Mouse (Mus musculus): ENCODE measurements at regions not wholly inside any gene's neighbourhood (a gene's known extent, or its start where the extent isn't known, plus 50 kb on each side); places are given as distances from the start of the nearest gene placed in this dataset.

DNA sequence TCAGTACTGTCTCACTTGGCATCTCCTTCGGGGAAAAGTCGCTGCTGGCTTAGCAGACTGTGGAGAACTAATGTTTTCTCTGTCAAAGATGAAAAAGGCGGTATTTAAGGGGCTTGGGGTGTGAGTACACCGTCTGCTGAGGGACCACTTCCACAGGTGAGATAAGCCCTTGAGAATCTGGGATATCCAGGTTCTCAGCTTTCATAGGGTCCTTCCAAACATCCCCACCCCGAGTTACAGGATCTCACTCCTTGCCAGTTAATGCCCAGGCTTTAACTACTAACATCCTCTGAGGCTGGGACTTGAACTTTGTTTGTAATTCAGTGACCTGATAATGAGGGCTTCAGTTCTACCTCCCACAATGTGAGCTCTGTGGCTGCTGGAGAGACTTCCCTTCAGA, 86.9 kb downstream of the Emp1 start:
- TF ChIP-seq CTCF (IDR thresholded peaks at IDR 0.05; ENCODE audit: control insufficient read depth, insufficient read depth, insufficient replicate concordance, low read depth, low read length) (no peak), POLR2A (IDR thresholded peaks at IDR 0.05; ENCODE audit: control insufficient read depth, low read depth, low read length) (no peak)
- no peak overlapping the region for H3K4me3 ChIP-seq (ENCODE audit: control insufficient read depth, low read depth, low read length)
- no peaks in the 10 kb centered on the region for H3K36me3 ChIP-seq (ENCODE audit: control insufficient read depth, insufficient read depth, low read length)
- H3K27me3 ChIP-seq (ENCODE audit: control insufficient read depth, insufficient read depth, low read length): no peaks in the 10 kb centered on the region
- no peak overlapping the region for H3K27ac ChIP-seq (ENCODE audit: control insufficient read depth, insufficient read depth, low read depth, low read length)
- H3K4me1 ChIP-seq (ENCODE audit: control insufficient read depth, insufficient read depth, low read length): peaks cover 2% of the 10 kb centered on the region

DNA sequence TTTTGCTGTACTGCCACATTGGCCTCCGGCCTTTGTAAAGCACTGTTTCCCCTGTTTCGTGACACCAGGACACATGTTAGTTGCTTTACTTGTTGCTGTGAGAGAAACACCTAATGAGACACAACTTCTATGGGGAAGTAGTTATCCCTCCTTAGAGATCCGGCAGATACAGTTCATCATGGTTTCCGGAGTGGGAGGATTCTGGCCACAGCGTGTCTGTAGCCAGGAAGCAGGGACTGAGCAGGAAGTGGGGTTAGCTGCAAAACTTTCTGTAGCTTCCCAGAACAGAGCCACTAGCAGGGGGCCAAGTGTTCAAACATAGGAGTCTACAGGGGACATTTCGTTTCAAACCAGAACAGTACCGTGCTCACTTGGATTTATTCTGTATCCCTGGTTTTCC, 88.2 kb downstream of the Emp1 start:
- no peaks in the 10 kb centered on the region for H3K4me1 ChIP-seq (ENCODE audit: control insufficient read depth, insufficient read depth, low read length)
- no peak for TF ChIP-seq CTCF (IDR thresholded peaks at IDR 0.05; ENCODE audit: control insufficient read depth, insufficient read depth, insufficient replicate concordance, low read depth, low read length)
- TF ChIP-seq POLR2A (IDR thresholded peaks at IDR 0.05; ENCODE audit: control insufficient read depth, low read depth, low read length): no peak
- H3K36me3 ChIP-seq (ENCODE audit: control insufficient read depth, insufficient read depth, low read length): no peaks in the 10 kb centered on the region
- no peak overlapping the region for H3K4me3 ChIP-seq (ENCODE audit: control insufficient read depth, low read depth, low read length)
- no peaks in the 10 kb centered on the region for H3K27me3 ChIP-seq (ENCODE audit: control insufficient read depth, insufficient read depth, low read length)
- no peak overlapping the region for H3K27ac ChIP-seq (ENCODE audit: control insufficient read depth, insufficient read depth, low read depth, low read length)

DNA sequence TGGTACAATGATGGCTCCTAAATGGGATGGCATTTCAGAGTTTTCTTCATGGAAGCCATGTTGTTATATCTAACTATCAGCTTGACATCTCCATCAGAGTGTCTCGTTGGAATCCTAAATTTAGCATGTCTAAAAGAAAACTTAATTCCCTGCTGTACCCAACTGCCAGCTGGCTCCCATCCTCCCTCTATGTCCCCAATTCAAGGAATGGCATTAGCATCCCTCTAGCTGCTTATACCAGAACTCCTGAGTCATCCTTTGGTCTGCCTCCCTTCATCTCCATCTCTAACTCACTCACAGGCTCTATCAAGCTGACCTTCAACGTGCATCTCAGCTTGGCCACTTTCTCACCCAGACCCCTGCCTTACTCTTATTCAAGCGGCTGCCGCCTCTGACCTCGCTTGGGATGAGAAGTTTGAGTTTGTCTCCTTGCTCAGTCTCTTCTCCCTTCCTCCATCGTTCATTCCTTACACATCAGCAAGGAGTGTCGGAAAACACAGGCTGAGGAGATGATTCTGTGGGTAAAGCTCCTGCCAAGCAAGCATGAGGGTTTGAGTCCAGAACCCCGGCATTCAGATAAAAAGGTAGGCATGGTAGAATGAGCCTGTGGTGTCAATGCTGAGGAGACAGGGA, 88.9 kb downstream of the Emp1 start:
- Histone ChIP-seq H3K27me3 (ENCODE audit: control insufficient read depth, insufficient read depth, low read length) (no peaks in the 10 kb centered on the region), H3K4me3 (ENCODE audit: control insufficient read depth, low read depth, low read length) (no peak overlapping the region), H3K27ac (ENCODE audit: control insufficient read depth, insufficient read depth, low read depth, low read length) (no peak overlapping the region), H3K4me1 (ENCODE audit: control insufficient read depth, insufficient read depth, low read length) (no peaks in the 10 kb centered on the region), H3K36me3 (ENCODE audit: control insufficient read depth, insufficient read depth, low read length) (no peaks in the 10 kb centered on the region)
- TF ChIP-seq POLR2A (IDR thresholded peaks at IDR 0.05; ENCODE audit: control insufficient read depth, low read depth, low read length) (no peak), CTCF (IDR thresholded peaks at IDR 0.05; ENCODE audit: control insufficient read depth, insufficient read depth, insufficient replicate concordance, low read depth, low read length) (no peak)

DNA sequence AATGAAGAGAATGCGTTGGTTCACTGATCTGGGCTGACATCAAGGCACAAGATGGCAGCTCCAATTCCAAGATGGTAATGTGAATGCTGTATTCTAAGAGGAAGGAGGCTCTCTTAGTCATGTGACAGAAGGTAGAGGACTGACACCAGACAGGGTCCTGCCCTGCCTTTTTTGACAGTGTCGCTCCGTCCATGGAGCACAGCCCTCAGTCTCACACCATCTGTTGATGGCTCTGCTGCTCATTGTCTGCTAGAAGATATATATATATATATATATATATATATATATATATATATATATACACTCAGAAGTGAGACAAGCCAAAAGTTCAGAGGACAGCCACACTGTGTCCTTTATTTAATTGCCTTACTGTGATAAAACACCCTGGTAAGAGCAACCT, 90.7 kb downstream of the Emp1 start:
- Histone ChIP-seq H3K36me3 (ENCODE audit: control insufficient read depth, insufficient read depth, low read length) (no peaks in the 10 kb centered on the region), H3K4me1 (ENCODE audit: control insufficient read depth, insufficient read depth, low read length) (no peaks in the 10 kb centered on the region), H3K27me3 (ENCODE audit: control insufficient read depth, insufficient read depth, low read length) (no peaks in the 10 kb centered on the region), H3K4me3 (ENCODE audit: control insufficient read depth, low read depth, low read length) (no peak overlapping the region), H3K27ac (ENCODE audit: control insufficient read depth, insufficient read depth, low read depth, low read length) (no peak overlapping the region)
- no peak for TF ChIP-seq CTCF (IDR thresholded peaks at IDR 0.05; ENCODE audit: control insufficient read depth, insufficient read depth, insufficient replicate concordance, low read depth, low read length)

DNA sequence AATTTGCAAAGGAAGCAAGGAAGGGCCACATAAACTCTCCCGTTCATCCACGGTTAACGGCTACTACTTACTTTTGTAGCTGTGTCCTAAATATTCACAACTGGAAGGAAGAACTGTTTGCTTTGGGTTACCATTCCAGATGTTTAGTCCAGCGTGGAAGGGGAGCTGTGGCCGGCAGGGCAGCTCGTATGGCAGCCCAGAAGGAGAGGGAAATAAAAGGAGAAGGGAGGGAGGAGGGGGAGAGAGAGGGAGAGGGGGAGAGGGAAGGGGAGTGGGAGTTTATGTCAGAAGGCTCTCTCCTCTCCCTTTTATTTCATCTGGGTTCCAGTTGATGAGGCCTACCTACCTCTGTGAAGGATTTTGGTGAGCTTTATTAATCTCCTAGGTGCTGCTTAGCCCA, 110.2 kb downstream of the Emp1 start:
- Histone ChIP-seq H3K4me3 (ENCODE audit: control insufficient read depth, low read depth, low read length) (no peak overlapping the region), H3K27ac (ENCODE audit: control insufficient read depth, insufficient read depth, low read depth, low read length) (no peak overlapping the region)

GRCm38 (mm10) chr6:135473146-135473545, 110.8 kb downstream of the Emp1 start:
- Histone ChIP-seq H3K4me1 (ENCODE audit: control insufficient read depth, insufficient read depth, low read length) (no peaks in the 10 kb centered on the region), H3K27me3 (ENCODE audit: control insufficient read depth, insufficient read depth, low read length) (no peaks in the 10 kb centered on the region), H3K27ac (ENCODE audit: control insufficient read depth, insufficient read depth, low read depth, low read length) (no peak overlapping the region), H3K4me3 (ENCODE audit: control insufficient read depth, low read depth, low read length) (no peak overlapping the region), H3K36me3 (ENCODE audit: control insufficient read depth, insufficient read depth, low read length) (no peaks in the 10 kb centered on the region)
- TF ChIP-seq CTCF (IDR thresholded peaks at IDR 0.05; ENCODE audit: control insufficient read depth, insufficient read depth, insufficient replicate concordance, low read depth, low read length): no peak
- TF ChIP-seq POLR2A (IDR thresholded peaks at IDR 0.05; ENCODE audit: control insufficient read depth, low read depth, low read length): no peak

More for the DNA sequence above, 110.2 kb downstream of the Emp1 start:
- Histone ChIP-seq H3K27me3 (ENCODE audit: control insufficient read depth, insufficient read depth, low read length) (no peaks in the 10 kb centered on the region), H3K36me3 (ENCODE audit: control insufficient read depth, insufficient read depth, low read length) (no peaks in the 10 kb centered on the region), H3K4me1 (ENCODE audit: control insufficient read depth, insufficient read depth, low read length) (no peaks in the 10 kb centered on the region)
- no peak for TF ChIP-seq POLR2A (IDR thresholded peaks at IDR 0.05; ENCODE audit: control insufficient read depth, low read depth, low read length)
- TF ChIP-seq CTCF (IDR thresholded peaks at IDR 0.05; ENCODE audit: control insufficient read depth, insufficient read depth, insufficient replicate concordance, low read depth, low read length): no peak

- no peak for TF ChIP-seq CTCF (IDR thresholded peaks at IDR 0.05; ENCODE audit: control insufficient read depth, insufficient read depth, insufficient replicate concordance, low read depth, low read length)
- TF ChIP-seq POLR2A (IDR thresholded peaks at IDR 0.05; ENCODE audit: control insufficient read depth, low read depth, low read length): no peak
- Histone ChIP-seq H3K27ac (ENCODE audit: control insufficient read depth, insufficient read depth, low read depth, low read length) (no peak overlapping the region), H3K36me3 (ENCODE audit: control insufficient read depth, insufficient read depth, low read length) (no peaks in the 10 kb centered on the region), H3K27me3 (ENCODE audit: control insufficient read depth, insufficient read depth, low read length) (no peaks in the 10 kb centered on the region), H3K4me3 (ENCODE audit: control insufficient read depth, low read depth, low read length) (no peak overlapping the region), H3K4me1 (ENCODE audit: control insufficient read depth, insufficient read depth, low read length) (no peaks in the 10 kb centered on the region)
These were observed 126.5 kb downstream of the Emp1 start for GRCm38 (mm10) chr6:135488795-135489194.

DNA sequence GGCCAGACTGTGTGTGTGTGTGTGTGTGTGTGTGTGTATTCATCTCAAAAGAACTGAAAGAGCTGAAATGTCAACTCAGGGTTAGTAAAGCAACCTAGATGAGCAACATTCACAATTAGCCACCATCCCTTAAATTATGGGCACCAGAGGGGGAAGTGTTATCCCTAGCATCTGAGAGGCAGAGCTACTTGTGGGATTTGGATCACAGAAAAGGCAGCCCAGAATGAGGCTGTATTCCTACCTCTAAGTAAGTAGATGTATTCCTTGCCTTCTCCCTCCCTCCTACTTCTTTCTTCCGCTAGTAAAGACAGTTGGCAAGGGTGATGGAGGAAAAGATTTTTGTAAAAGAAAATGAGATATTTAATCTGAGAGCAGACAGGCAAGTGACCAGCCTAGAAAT, 131.6 kb downstream of the Emp1 start:
- Histone ChIP-seq H3K4me3 (ENCODE audit: control insufficient read depth, low read depth, low read length) (no peak overlapping the region), H3K4me1 (ENCODE audit: control insufficient read depth, insufficient read depth, low read length) (no peaks in the 10 kb centered on the region), H3K27ac (ENCODE audit: control insufficient read depth, insufficient read depth, low read depth, low read length) (no peak overlapping the region), H3K36me3 (ENCODE audit: control insufficient read depth, insufficient read depth, low read length) (no peaks in the 10 kb centered on the region), H3K27me3 (ENCODE audit: control insufficient read depth, insufficient read depth, low read length) (no peaks in the 10 kb centered on the region)
- TF ChIP-seq CTCF (IDR thresholded peaks at IDR 0.05; ENCODE audit: control insufficient read depth, insufficient read depth, insufficient replicate concordance, low read depth, low read length) (no peak), POLR2A (IDR thresholded peaks at IDR 0.05; ENCODE audit: control insufficient read depth, low read depth, low read length) (no peak)
